ENCODE assay signal across 8 mouse cellular contexts in the genomic region with DNA sequence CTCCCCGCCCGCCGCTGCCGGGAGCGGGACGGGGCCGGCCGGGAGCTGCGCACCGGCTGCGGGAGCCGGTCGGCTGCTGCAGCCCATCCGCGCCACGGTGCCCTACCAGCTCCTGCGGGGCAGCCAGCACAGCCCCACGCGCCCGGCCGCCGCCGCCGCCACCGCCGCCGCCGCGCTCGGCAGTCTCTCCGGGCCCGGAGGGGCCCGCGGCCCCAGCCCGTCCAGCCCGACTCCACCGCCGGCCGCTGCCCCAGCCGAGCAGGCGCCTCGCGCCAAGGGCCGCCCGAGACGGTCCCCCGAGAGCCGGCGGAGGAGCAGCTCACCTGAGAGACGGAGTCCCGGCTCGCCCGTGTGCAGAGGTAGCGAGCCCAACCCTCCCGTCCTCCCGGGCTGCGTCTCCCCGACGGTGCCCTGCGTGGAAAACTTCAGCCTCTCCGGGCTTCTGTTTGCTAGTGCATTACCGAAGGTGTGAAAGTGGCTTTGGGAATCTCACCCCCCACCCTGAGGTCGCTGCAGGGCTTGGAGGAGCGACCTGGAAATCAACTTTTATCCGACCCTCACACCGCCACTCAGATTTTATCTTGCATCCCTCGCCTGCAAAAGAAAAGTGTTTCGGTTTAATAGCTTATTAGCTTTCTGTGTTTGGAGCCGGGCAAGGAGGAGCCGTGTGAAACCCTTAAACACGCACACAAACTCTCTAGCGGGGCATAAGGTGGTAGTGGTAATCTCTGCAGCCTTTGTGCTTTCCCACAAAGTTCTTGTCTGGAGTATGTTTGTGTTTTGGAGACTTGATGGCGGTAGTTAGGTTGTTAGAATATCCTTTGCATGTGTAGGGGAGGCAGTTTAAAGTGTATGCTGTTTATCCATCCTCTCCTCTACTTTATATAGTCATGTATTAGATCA. TPM values are rescaled to one million over a fixed set of nuclear protein-coding genes. Genes with fewer than 3 reads are reported as not detected.
DNase-seq lines count a peak whose midpoint lies in the region; ATAC-seq and TF ChIP-seq lines count a peak whose summit lies in the region.

No protein-coding gene starts in this region.

- ATAC-seq in activated CD4-positive, CD25-positive, alpha-beta regulatory T cell, adult 4 months, result peak; percentile 1
- ATAC-seq in liver, postnatal 0 days, result peak; percentile 9

- H3K9me3 ChIP-seq in embryonic facial prominence, embryonic 10.5 days, result no peaks in the 10 kb centered on the region
- no peaks in the 10 kb centered on the region for H3K9me3 ChIP-seq in liver, postnatal 0 days (ENCODE audit: low read length)

- peak; percentile 61 for DNase-seq in CD4-positive, CD25-positive, alpha-beta regulatory T cell, adult 2 months (ENCODE audit: low read depth, low spot score)
- peak; percentile 70 for DNase-seq in embryonic facial prominence, embryonic 10.5 days (ENCODE audit: low spot score)
- peak; percentile 29 to 58 for DNase-seq in heart, adult 18-20 months
- peak; percentile 42 for DNase-seq in kidney, adult 11 months
- DNase-seq in liver, postnatal 0 days, result peak; percentile 61
- peak; percentile 52 for DNase-seq in ovary, postnatal 36 days (ENCODE audit: low spot score)
- peak; percentile 38 for DNase-seq in urinary bladder, postnatal 25 days (ENCODE audit: low spot score)

- H3K27ac ChIP-seq in embryonic facial prominence, embryonic 10.5 days (replicated peaks), result peak overlapping the region; percentile 98
- peak overlapping the region; percentile 99 for H3K27ac ChIP-seq in liver, postnatal 0 days (ENCODE audit: low read depth)

- H3K4me3 ChIP-seq in embryonic facial prominence, embryonic 10.5 days, result peak overlapping the region; percentile 96
- H3K4me3 ChIP-seq in liver, postnatal 0 days (ENCODE audit: low read depth, low read length), result peak overlapping the region; percentile 83

- under 1% methylated on average over 73 of the region's 73 CpGs for WGBS in embryonic facial prominence, embryonic 10.5 days
- 1% methylated on average over 42 of the region's 73 CpGs for WGBS in liver, postnatal 0 days (ENCODE audit: insufficient replicate concordance)

- H3K36me3 ChIP-seq in embryonic facial prominence, embryonic 10.5 days (replicated peaks), result no peaks in the 10 kb centered on the region
- no peaks in the 10 kb centered on the region for H3K36me3 ChIP-seq in liver, postnatal 0 days (replicated peaks; ENCODE audit: insufficient read depth, low read length)

- peaks cover 29% of the 10 kb centered on the region for H3K4me1 ChIP-seq in embryonic facial prominence, embryonic 10.5 days
- peaks cover 17% of the 10 kb centered on the region for H3K4me1 ChIP-seq in liver, postnatal 0 days (ENCODE audit: insufficient read depth)

- peak overlapping the region; percentile 96 for H3K4me2 ChIP-seq in liver, postnatal 0 days (ENCODE audit: low read depth, low read length)

- H3K9ac ChIP-seq in liver, postnatal 0 days (replicated peaks), result peak overlapping the region; percentile 96

- TF ChIP-seq CTCF in liver, postnatal 0 days (IDR thresholded peaks at IDR 0.05; ENCODE audit: low read depth), result no peak

- no peaks in the 10 kb centered on the region for H3K27me3 ChIP-seq in embryonic facial prominence, embryonic 10.5 days (replicated peaks; ENCODE audit: low read depth, poor library complexity, severe bottlenecking)
- no peaks in the 10 kb centered on the region for H3K27me3 ChIP-seq in liver, postnatal 0 days (ENCODE audit: insufficient read depth, low read length)

- no peak for TF ChIP-seq EP300 in liver, postnatal 0 days (IDR thresholded peaks at IDR 0.05; ENCODE audit: low read depth)

RNA-seq across cellular contexts. Expression of a gene that starts 0.8 kb away (rescaled TPM):
- 10 to 100 TPM; 18.9 to 29.2 TPM for polyA plus RNA-seq in activated CD4-positive, CD25-positive, alpha-beta regulatory T cell, adult 4 months (2017; shearing (Covaris generic))
- polyA plus RNA-seq in embryonic facial prominence, embryonic 10.5 days (2016; fragmentation: Nextera tagmentation; extraction: Ambion mirVana), result 7.3 and 9.6 TPM in 2 replicates
- 10 to 100 TPM in 1 of 2 experiments, 1 to 10 TPM in 1; 8.4 to 10.1 TPM for total RNA-seq in heart, adult 18-20 months (2021)
- 2.5 and 3.0 TPM in 2 replicates for polyA plus RNA-seq in liver, postnatal 0 days (2015; fragmentation: Nextera tagmentation; extraction: Ambion mirVana)

Comparison
In these comparisons a context has a peak if more than half of its experiments do, and no peak if none do; other contexts are left out.
1. Peak in every context shown above with its lines: DNase-seq, ATAC-seq, H3K4me3 ChIP-seq and H3K27ac ChIP-seq.